Comparison of ENCODE assay signal across 17 mouse cellular contexts in the genomic region with DNA sequence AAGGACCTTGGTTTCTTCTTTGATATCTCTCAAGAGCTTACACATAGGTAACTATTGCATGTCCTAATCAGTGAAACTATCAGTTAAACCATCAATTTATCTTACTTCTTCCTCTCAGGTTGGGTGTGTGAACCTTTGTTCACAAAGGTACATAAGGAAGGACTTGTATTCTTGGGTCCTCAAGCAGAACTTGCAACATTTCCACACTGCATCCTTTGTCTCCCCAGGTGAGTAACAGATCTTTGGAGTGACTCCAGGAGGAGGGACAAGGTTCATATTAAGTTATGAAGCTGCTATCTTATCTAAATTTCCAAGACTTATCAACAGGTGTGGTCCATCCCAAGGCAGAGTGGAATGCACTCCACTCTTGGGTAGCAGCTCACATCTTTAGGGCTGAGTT.
"Had no signal": no experiment of that assay in that cellular context is flagged by ENCODE, and none has a peak within 500 bp of the region (broad histone marks: within the 10 kb centered on the region; RNA-seq: fewer than 3 reads in every experiment).

No protein-coding gene starts in this region.

- H3K9ac ChIP-seq: lung, embryonic 15.5 days; midbrain, embryonic 13.5 days; midbrain, embryonic 15.5 days; neural tube, embryonic 12.5 days; stomach, embryonic 15.5 days had no signal

- H3K9me3 ChIP-seq: lung, embryonic 15.5 days; midbrain, embryonic 13.5 days; midbrain, embryonic 15.5 days; stomach, embryonic 15.5 days had no signal

- DNase-seq: lung, adult 2 months; lung, postnatal 14 days; lung, postnatal 36 days; right cerebral cortex, postnatal 14 days; thymus, adult 2 months; thymus, postnatal 25 days; thymus, postnatal 4 days had no signal

- H3K27me3 ChIP-seq: lung, embryonic 15.5 days; megakaryocyte, embryonic 14.5 days; midbrain, embryonic 13.5 days; midbrain, embryonic 15.5 days; neural tube, embryonic 12.5 days; stomach, embryonic 15.5 days had no signal

- H3K27ac ChIP-seq: lung, embryonic 15.5 days; macrophage; midbrain, embryonic 13.5 days; midbrain, embryonic 15.5 days; neural tube, embryonic 12.5 days; stomach, embryonic 15.5 days; stomach, postnatal 0 days had no signal

- H3K36me3 ChIP-seq: lung, embryonic 15.5 days; midbrain, embryonic 13.5 days; midbrain, embryonic 15.5 days; neural tube, embryonic 12.5 days; stomach, embryonic 15.5 days had no signal

- H3K4me1 ChIP-seq: lung, embryonic 15.5 days; midbrain, embryonic 13.5 days; midbrain, embryonic 15.5 days; neural tube, embryonic 12.5 days; stomach, embryonic 15.5 days had no signal

- H3K4me3 ChIP-seq: lung, embryonic 15.5 days; megakaryocyte, embryonic 14.5 days; midbrain, embryonic 13.5 days; midbrain, embryonic 15.5 days; neural tube, embryonic 12.5 days; stomach, embryonic 15.5 days had no signal

- ATAC-seq: lung, postnatal 0 days; midbrain, embryonic 13.5 days; midbrain, embryonic 15.5 days had no signal

- H3K4me2 ChIP-seq: lung, embryonic 15.5 days; midbrain, embryonic 11.5 days; midbrain, embryonic 13.5 days; midbrain, embryonic 15.5 days; neural tube, embryonic 12.5 days; stomach, embryonic 15.5 days had no signal
